Mouse (Mus musculus) spleen, postnatal 36 days (tissue): ENCODE measurements at regions not wholly inside any gene's neighbourhood (a gene's known extent, or its start where the extent isn't known, plus 50 kb on each side); places are given as distances from the start of the nearest gene placed in this dataset.

Experiments
- DNase-seq, 2 experiments: peaks; one replicate each; pipeline ENCODE4 v3.0.0; 2022; ENCODE audit warnings: low spot score in 2 of 2, mixed read lengths in 1 of 2

DNA sequence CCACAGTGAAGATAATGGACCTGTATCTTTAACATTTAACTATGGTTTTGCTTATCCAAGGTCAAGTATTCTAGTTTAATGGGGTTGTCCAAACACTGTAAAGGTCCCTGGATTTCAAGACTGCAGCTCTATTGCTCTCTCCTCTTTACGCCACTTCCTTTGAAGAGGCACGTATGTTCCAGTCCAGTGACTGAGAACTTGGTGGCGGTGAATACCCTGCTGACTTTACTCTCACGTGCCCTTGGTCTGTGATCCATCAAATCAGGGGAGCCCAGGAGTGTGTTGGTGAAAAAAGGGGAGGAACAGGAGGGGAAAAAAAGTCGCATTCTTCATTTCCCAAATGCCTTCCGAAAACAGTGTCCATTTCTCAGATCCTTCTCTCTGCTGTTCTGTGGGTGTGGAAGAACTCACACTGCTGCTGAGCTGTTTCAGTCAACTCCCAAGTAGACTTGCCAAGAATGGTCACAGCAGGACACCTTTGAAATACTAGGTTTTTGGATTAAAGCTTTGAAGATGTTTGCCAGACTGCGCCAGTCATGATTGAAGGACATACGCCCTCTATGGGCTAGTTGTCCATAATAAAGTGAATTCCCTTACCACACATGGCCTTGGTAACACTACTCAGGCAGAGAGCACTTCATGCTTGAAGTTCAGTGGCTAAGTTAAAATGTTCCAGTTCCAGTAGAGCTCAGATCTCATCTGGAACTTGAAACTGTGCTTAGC lies 136.1 kb upstream of the Cdkn2b start:
- DNase-seq: no peak

DNA sequence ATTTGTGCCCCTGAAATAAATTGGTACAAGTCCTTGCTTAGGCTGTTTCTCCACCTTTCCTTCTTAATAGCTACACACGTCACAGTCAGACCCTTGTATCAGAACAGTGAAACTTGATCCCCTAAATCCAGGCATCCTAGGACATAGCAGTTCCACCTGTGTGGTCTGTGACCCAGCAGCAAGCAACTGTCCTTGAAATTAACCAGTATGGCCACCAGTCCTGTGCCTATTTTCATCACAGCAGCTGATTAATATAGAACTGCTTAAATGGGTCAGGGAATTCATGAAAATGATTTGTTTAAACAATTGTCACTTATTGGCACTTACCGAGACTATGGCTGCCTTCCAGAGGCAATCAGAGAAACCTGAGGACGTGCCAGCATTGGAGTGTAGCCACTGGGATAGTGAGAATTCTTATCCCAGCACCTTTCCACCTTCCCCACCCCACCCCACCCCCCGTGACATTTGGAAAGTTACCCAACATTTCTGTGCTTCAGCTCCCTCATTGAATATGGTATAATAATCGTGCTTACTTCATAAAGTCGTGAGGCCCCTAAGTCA lies 135.4 kb upstream of the Cdkn2b start:
- DNase-seq: no peak

DNA sequence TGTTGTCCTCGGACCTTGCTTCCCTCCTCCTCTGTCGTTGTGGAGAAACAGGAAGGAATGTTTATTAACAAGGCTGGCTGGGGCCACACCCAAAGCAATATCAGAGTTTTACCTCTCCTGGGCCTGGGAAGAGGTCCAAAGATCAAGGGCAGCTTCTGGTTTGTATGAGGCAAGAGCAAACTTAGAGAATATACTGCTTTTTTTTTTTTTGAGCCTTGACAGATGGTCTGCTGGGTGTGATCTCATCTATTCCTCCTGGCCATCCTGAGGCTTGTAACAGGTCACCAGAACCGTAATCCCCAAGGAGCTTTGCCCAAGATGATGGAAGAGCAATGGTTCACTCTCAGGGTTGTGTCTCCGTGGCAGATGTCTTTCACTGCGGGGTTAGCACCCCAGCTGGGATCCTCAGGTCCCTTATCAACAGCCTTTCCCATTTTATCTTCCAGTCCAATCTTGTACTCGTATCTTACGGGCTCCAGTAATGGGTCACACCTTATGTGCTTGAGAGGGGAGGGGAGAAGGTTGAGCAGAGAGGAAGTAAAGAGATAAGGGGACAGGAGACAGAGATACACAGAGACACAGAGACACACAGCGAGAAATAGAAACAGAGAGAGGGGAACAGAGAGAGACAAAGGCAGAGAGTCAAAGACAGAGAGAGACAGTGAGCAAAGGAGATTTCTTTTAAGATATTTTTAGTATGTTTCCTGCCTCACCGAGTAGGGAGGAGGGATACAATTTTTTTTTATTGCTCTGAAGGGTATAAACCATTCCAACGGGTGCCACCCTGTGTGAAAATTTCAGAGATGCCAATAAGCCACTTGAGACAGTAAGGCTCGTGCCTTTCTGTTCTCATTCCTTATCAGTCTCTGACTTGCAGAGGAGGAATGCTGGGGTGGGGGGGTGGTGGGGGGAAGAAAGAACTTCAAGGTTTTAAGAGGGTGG lies 134.6 kb upstream of the Cdkn2b start:
- DNase-seq: no peak

DNA sequence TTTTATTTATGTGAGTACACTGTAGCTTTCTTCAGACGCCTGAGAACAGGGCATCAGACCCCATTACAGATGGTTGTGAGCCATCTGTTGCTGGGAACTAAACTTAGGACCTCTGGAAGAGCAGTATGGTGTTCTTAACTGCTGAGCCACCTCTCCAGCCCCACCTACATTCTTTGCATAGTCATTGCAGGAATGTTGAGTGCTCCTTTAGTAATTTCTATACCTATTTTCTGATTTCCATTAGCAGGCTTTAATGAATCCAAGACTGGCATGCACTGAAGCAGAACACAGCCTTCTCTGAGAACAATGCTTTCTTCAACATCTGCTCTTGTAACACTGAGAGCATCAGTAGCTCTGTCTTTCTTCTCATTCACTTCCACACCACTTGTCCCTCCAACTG lies 131.7 kb upstream of the Cdkn2b start:
- DNase-seq: no peak

DNA sequence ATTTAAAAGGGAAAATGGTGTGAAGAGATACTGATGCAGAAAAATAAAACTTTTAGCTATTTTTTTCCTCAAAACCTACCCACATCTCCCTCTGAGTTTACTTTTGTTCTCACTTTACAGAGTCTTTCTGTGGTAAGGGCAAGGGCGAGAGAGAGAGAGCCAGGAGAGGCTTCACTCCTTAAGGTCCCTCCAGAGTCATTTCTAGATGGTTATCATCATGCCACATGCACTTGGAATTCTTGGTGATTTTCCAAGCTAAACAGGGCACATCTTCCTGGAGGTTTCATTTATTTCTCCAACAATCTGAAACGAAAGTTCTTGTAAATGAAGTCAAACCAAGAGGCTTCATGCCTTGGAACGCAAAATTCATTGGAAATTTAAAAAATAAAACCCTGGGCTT lies 130.0 kb upstream of the Cdkn2b start:
- no peak for DNase-seq

DNA sequence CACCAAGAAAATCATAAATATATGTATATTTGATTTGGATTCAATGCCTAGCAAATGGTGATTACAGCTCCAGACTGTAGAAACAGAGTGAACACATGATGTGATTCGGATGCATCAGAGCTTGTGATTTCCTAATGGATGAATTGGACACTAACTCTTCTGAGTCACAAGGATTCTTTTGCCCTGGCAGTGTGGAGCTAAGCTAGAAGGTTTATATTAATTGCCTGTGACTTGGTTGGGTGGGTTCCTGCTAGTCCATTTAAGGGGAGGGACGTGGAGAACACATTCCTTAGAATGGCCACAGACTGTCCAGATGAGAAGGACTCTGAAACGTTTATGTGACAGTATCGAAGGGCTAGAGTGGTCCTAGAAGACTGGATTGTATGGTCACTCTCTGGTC lies 129.5 kb upstream of the Cdkn2b start:
- DNase-seq: no peak

DNA sequence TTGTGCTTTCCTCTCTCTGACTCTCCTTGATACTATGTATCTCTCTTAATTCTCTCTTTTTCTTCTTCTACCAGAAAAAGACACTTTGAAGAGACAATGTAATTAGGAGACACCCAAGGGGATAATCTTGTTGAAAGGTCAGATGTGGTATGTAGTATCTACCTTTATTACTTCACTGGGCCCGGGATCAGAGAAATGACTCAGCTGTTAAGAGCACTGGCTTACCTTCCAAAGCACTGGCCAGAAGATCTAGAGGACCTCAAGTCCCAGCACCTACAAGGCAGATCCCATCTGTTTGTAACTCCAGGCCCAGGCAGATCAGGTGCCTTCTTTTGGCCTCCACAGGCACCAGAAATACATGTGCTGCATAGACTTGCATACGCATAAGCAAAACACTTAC lies 127.8 kb upstream of the Cdkn2b start:
- DNase-seq: no peak

DNA sequence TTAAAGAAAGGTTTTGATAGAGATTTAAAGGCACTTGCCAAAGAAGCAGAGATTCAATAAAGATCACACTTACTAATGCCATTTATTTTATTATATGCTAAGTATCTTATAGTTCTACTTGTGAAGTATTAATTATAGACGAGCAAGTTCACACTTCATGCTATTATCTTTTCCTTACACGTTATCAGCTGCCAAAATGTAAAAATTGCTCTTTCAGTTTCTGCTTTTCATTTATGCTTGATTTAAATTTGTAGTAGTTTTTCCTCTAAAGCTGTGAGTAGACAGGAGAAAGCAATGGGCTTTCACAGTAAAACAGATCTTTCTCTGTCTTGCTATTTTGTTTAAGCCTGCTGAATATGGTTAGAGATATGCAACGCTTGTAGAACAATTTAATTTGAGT lies 125.9 kb upstream of the Cdkn2b start:
- DNase-seq: no peak

DNA sequence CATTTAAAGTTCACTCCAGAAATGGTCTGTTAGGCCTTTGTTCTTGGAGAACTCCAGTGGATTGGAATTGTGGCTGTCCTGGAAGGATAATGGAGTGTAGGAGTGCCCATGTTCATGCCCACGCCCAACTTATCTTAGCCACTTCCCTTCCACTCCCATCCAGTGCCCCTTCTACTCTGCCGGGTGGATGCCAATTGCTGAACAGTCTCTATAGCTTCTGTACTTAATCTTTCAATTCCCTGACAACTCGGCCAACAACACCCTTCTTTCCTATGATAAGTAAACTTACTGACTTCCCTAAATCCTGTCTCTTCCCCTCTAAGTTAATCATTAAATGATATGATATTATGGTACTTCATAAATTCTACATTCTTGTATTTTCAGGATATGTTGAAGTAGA lies 123.3 kb upstream of the Cdkn2b start:
- DNase-seq: no peak

DNA sequence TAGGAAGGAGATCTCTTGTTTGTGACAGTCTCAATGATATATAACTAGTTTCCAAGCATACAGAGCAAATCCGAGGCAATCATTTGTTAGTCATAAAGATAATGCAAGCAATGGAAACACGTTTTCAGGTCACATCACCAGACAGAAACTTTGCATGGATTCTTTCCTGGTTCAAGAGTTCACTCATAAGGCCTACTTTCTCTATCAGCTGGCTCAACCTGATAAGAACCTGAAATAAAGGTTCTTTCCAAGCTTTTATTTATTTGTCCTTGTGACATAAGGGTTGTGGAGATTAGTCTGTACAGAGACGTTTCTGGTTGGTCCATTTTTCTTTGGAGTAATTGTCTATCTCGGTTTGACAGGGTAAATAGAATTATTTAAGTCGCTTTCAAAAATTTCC lies 122.7 kb upstream of the Cdkn2b start:
- DNase-seq: no peak

DNA sequence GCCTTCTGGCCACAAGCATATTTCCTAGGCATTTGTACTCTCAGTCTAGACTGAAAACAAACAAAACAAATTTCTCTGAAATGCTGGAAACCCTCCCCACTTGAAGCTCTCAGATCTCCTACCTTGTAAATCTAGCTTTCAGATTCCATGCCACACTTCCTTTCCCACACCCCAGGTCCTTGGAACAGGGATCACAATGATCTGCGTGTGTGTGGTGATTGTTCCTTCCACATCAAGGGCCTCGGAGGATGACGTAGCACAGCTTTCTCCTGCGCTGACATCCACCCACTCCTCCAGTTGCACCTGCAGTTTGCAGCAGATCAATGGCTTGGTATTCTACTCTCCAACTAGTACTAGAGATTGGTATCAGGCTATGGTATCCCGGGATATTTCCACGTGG lies 120.7 kb upstream of the Cdkn2b start:
- DNase-seq: no peak

DNA sequence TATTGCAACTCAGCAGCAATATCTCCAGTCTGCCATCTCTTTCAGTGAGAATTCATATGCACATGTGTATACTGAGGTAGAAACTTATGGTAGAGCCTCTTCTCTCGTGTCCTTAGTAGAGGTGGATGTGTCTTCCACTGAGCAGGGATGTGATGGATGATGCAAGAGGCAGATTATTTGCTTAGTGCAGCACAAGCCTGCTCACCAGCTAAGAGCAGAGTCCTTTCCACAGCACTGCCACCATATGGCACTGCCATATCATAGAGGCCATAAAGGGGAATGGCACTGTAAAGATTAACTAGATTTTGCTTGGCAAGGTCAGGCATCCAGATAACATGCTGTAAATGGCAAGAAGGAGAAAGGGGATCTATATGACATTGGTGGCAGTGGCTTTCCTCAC lies 117.6 kb upstream of the Cdkn2b start:
- no peak for DNase-seq

DNA sequence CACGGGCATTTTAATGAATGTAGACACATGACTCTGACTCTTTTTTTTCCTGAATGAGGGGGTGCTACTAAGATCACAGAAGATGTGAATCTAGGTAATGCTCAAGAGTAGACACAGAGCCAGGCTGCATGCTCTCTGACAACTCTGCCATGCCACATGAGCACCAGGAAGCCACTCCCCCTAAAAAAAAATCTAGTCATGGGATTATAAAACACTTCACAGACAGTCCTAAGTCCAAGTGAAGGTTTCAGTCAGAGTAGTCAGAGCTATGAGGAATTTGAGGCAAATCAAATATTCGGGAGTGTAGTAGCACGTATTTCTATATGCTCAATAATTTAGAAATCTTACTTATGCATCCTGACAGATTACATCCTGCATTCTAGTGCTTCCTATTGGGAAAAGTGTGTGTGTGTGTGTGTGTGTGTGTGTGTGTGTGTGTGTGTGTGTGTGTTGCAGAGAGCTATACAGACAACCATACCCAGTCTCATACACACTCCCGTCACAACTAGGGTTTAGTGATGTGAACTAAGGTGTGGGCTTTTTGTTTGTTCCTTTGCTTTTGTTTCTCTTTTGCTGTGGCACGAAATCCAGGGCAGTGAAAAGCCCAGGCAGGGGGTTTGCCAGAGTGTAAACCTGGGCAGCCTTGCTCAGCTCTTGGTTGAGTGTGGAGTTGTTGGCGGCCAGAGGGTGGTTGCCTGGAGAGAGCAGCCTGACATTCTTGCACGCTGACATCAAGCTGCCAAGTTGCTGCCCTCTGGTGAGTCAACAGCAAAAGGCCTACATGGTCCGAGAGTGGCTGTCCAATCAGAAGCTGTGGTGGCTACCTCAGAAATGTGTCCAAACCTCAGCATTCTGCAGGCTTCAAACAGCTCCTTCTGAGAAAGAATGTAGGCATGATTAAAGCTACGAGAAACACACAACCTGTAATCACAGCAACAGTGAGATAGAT lies 116.8 kb upstream of the Cdkn2b start:
- no peak for DNase-seq

DNA sequence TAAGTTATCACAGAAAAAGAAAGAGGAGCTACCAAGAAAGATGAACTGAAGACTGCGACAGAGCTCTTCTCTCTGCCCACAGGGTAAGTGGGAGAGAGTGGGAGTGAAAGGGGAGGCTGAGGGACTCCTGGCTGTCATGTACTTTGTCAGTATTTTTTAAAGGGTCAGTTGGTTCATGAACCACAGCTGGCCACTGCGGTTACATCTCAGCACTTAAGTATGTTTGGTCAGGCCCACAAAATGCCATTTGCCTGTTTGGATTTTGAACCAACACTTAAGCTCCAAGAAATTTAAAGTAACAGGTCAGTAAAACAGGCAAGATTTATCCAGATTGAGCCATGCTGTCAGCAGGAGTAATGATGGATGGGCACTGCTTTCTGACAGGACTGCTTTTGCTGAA lies 115.1 kb upstream of the Cdkn2b start:
- no peak for DNase-seq

DNA sequence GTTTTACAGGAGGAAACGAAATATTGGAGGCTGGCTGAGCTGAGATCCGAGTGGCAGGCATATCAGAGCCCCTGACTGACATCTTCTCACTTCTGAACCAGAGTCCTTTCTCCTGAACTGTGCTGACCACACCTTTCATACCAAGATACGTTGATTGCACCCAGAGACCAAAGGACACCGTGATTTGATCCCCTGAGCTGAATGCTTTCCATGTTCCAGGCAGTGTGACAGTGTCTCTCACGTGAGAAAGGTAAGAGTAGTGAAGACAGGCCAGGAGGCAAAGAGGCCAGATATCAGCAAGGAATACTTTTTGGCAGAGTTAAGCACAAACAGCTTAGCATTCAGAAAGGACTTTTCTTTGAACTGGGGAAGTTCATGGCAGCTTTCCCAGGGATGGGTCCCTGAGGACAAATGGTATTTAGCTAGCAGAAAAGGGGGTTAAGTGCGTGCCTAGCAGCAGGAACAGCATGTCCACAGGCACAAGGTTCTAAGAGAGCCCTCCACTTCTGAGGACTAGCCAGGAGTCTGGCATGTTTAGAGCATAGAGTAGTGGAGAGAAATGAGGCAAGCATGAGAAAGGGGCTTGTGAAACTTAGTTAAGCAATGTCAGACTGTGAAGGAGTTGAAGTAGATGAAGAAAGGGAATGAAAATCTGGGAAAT lies 111.0 kb upstream of the Cdkn2b start:
- no peak for DNase-seq

DNA sequence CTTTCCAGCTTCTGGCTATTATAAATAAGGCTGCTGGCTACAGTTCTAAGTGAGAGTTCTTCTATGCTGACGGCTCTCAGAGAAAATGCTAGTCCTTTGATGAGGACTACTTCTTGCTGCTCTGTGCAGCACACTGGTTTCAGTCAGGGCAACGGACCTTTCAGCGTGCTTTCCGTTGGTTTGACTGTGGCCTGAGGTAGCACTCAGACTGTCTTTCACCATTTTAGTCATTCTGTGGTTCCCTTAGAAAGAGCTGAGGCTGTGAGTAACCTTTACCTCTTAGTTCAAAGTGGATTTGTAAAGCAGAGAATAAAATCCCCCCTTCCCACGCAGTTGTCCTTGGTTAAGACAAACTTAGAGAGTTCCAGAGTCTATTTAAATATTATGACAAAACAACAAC lies 110.0 kb upstream of the Cdkn2b start:
- no peak for DNase-seq

DNA sequence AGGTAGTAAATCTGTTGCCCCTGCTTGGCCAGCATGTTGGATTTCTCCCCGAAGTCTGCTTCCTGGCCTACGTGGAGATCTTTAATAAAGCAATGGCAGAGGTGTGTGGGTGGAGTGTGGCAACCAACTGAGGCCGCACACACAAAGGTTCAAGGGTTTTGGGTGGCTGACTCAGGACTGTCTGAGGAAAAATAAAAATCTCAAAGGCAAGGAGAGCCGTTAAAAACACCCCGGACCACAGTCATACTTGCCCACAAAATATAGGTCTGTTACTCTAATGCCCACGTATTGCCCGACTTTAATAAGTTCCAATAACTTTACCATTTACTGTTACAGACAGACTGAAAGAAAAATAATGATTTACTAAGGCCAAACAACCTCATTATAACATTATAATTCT lies 108.7 kb upstream of the Cdkn2b start:
- DNase-seq: no peak

DNA sequence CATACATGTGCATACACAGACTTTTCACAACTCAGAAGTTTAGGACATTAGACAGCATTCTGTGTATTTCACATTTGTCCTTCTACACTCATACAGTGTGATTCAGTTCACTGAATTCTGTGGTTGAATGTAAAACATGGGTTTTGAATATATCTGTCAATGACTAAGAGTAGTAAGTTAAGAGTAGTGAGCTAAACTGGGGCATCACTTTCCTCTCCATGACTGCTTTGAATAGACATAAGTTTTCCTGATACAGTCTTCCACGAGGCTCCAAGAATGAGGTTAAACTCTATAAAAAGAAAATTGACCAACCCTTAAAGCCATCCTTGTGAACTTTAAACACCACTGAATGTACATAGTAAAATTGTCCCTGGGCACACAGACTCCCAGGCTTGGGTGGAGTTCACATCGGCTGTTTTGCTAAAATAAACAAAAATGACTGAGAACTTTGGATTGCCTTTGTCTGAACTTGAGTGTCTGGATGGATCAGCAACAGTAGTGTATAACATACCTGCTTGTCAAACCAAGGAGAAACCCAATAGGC lies 94.9 kb upstream of the Cdkn2b start:
- no peak for DNase-seq

DNA sequence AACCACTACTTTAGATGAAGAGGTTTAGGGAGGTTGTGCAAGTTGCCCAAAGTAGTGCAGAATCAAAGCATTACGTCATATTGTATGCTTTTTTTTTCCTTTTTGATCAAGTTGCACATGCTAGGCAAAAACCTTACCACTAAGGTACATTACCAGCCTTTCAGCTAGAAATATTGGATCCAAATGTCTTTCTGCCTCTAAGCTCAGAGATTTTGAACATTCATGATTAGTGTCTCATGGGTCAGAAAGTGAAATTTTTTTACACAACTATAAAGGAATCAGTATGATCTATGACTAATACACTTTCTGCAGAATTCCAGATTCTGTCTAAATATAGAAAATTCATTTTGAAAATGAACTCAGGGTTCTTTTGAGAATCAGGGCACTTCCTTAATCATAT lies 92.3 kb upstream of the Cdkn2b start:
- DNase-seq: no peak

DNA sequence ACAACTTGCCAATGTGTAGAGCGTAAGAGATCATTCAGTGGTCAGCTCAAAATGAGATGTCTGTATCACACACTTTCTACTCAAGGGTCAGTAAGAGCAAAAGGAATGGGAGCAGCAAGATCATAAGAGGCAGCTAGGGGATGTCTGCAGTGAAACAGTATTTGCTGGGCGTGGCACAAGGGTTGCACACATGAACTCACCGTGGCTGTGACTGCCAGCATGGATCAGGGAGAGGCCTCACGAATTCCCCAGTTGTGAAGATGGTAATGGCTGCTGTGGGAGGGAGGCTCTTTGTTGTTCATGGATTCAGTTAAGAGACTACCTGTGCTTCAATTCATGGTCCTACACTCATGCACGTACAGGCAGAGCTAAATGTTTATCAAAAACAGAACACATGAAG lies 91.5 kb upstream of the Cdkn2b start:
- no peak for DNase-seq

DNA sequence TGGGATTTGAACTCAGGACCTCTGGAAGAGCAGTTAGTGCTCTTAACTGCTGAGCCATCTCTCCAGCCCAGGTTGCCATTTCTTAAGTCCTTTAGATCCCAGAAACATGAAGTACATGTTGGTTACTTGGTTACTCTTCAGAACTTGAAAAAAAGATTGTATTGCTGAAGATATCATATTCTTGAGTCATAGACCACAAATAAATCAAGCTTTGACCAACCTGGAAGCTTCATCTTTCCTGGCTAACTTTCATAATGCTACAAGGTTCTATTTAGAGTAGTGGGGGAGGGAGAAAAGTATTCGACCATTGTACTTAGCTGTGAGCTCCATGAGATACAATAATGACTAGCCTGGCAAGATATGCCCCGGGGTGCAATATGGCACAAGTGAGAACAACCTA lies 90.9 kb upstream of the Cdkn2b start:
- DNase-seq: no peak
